Mouse (Mus musculus) ES-Bruce4 (cell line): ENCODE measurements at regions not wholly inside any gene's neighbourhood (a gene's known extent, or its start where the extent isn't known, plus 50 kb on each side); places are given as distances from the start of the nearest gene placed in this dataset.

Experiments used
- CTCF ChIP-seq: IDR thresholded peaks from one replicate; pipeline ENCODE4 v1.8.1; 2011; ENCODE audit warnings: low read depth, low read length
- POLR2A ChIP-seq: IDR thresholded peaks from one replicate; pipeline ENCODE4 v1.8.1; 2011; ENCODE audit warnings: low read length; ENCODE audit not compliant: insufficient read depth

GRCm38 (mm10) chr4:8357443-8357842 lies 118.6 kb upstream of the Car8 start:
- no peak for TF ChIP-seq POLR2A
- no peak for TF ChIP-seq CTCF
